Mouse (Mus musculus) embryonic fibroblast, embryonic 13.5 days (primary cell): ENCODE measurements around the gene Slc41a2. TPM values are rescaled to one million over a fixed set of nuclear protein-coding genes. Genes with fewer than 3 reads are reported as not detected.
"Not testable (repeated sequence)": the region's sequence is repeated elsewhere in the genome, so short reads cannot be mapped to it uniquely, and the experiment has no call there.

ENCODE experiments used
- H3K27ac ChIP-seq: 2 replicates; pipeline ENCODE4 v1.5.1; 2012; ENCODE audit warnings: low read length, control low read depth, inconsistent platforms; ENCODE audit not compliant: insufficient read depth
- H3K4me1 ChIP-seq: 2 replicates; pipeline ENCODE4 v1.6.1; 2011; ENCODE audit warnings: low read length; ENCODE audit not compliant: control insufficient read depth, insufficient read depth
- H3K4me3 ChIP-seq: 2 replicates; pipeline ENCODE4 v1.5.1; 2011; ENCODE audit warnings: mild to moderate bottlenecking, control low read depth, low read length; ENCODE audit not compliant: insufficient read depth
- CTCF ChIP-seq: IDR thresholded peaks from 2 replicates; pipeline ENCODE4 v1.5.1; 2011; ENCODE audit warnings: mild to moderate bottlenecking, control low read depth, low read length, moderate library complexity, borderline replicate concordance; ENCODE audit not compliant: insufficient read depth
- POLR2A ChIP-seq: IDR thresholded peaks from 2 replicates; pipeline ENCODE4 v1.6.1; 2011; ENCODE audit warnings: low read depth, mild to moderate bottlenecking, control low read depth, low read length, moderate library complexity
- polyA plus RNA-seq: library from polyadenylated mRNA; stranded (reverse); fragments of >200 nt; gene quantifications from 2 replicates; pipeline ENCODE4 v1.2.4, GENCODE M21; 2011; ENCODE audit warnings: low read depth; ENCODE audit not compliant: missing spikeins, insufficient read length

Gene Slc41a2
- polyA plus RNA-seq, 1 experiment, result 10.1 TPM

- TF ChIP-seq POLR2A, result no peak
- TF ChIP-seq CTCF, result no peak
- H3K4me3 ChIP-seq, result no peak overlapping the region
- H3K4me1 ChIP-seq, result no peaks in the 10 kb centered on the region
- no peak overlapping the region for H3K27ac ChIP-seq
Observed at GRCm38 (mm10) chr10:83376911-83377682, 39.4 kb upstream of the Slc41a2 start.

GRCm38 (mm10) chr10:83375458-83375857, 37.8 kb upstream of the Slc41a2 start:
- not testable (repeated sequence) for H3K4me3 ChIP-seq, H3K27ac ChIP-seq

GRCm38 (mm10) chr10:83374045-83374656, 36.5 kb upstream of the Slc41a2 start:
- no peak for TF ChIP-seq POLR2A
- TF ChIP-seq CTCF, result no peak
- H3K4me3 ChIP-seq, result no peak overlapping the region
- no peak overlapping the region for H3K27ac ChIP-seq
- no peaks in the 10 kb centered on the region for H3K4me1 ChIP-seq

More at GRCm38 (mm10) chr10:83375458-83375857, 37.8 kb upstream of the Slc41a2 start:
- H3K4me1 ChIP-seq, result not testable (repeated sequence)

- no peaks in the 10 kb centered on the region for H3K4me1 ChIP-seq
- TF ChIP-seq CTCF, result no peak
- TF ChIP-seq POLR2A, result no peak
- H3K27ac ChIP-seq, result no peak overlapping the region
- no peak overlapping the region for H3K4me3 ChIP-seq
Observed at GRCm38 (mm10) chr10:83368918-83369317, 31.2 kb upstream of the Slc41a2 start.

GRCm38 (mm10) chr10:83363451-83363850, 25.8 kb upstream of the Slc41a2 start:
- Histone ChIP-seq H3K4me3 (no peak overlapping the region), H3K4me1 (0 out of 2 replicates have a peak, but pooled peaks cover 2% of the 10 kb centered on the region), H3K27ac (no peak overlapping the region)
- TF ChIP-seq POLR2A (no peak), CTCF (no peak)

- Histone ChIP-seq H3K27ac (no peak overlapping the region), H3K4me3 (peak overlapping the region; percentile 97)
- no peak for TF ChIP-seq CTCF
- TF ChIP-seq POLR2A, result no peak
Observed at GRCm38 (mm10) chr10:83361643-83362382, 24.1 kb upstream of the Slc41a2 start.

GRCm38 (mm10) chr10:83360356-83360755, 22.7 kb upstream of the Slc41a2 start:
- TF ChIP-seq POLR2A (no peak), CTCF (no peak)
- peak overlapping the region; percentile 97 for H3K4me3 ChIP-seq
- H3K4me1 ChIP-seq, result 0 out of 2 replicates have a peak, but pooled peaks cover 2% of the 10 kb centered on the region
- H3K27ac ChIP-seq, result no peak overlapping the region

More at GRCm38 (mm10) chr10:83361643-83362382, 24.1 kb upstream of the Slc41a2 start:
- 0 out of 2 replicates have a peak, but pooled peaks cover 2% of the 10 kb centered on the region for H3K4me1 ChIP-seq

- Histone ChIP-seq H3K4me3 (peak within 1 kb of the TSS; percentile 97), H3K27ac (peak within 1 kb of the TSS; percentile 60), H3K4me1 (0 out of 2 replicates have a peak, but pooled peaks cover 2% of the 10 kb centered on the region)
- TF ChIP-seq POLR2A (peak; percentile 92), CTCF (no peak)
Observed at GRCm38 (mm10) chr10:83359956-83360355, 22.3 kb upstream of the Slc41a2 start, which contains the start of gene D10Wsu102e. Gene D10Wsu102e (plus strand): TSS chr10:83360221.

- Histone ChIP-seq H3K4me3 (no peak overlapping the region), H3K4me1 (0 out of 2 replicates have a peak, but pooled peaks cover 2% of the 10 kb centered on the region), H3K27ac (peak overlapping the region; percentile 60)
- no peak for TF ChIP-seq CTCF
- no peak for TF ChIP-seq POLR2A
Observed at GRCm38 (mm10) chr10:83359451-83359850, 21.8 kb upstream of the Slc41a2 start.
